Mouse (Mus musculus) ES-Bruce4 (cell line): ENCODE data around the gene Gm10645. TPM values are rescaled to one million over a fixed set of nuclear protein-coding genes. Genes with fewer than 3 reads are reported as not detected.

Experiments used
- H3K27ac ChIP-seq: 2 replicates; pipeline ENCODE4 v1.5.1; 2012; ENCODE audit warnings: low read length, inconsistent platforms; ENCODE audit not compliant: insufficient read depth
- H3K27me3 ChIP-seq: 2 replicates; pipeline ENCODE4 v1.6.1; 2012; ENCODE audit warnings: mild to moderate bottlenecking, low read length, inconsistent platforms; ENCODE audit not compliant: control insufficient read depth, poor library complexity, insufficient read depth, severe bottlenecking
- H3K36me3 ChIP-seq: 2 replicates; pipeline ENCODE4 v1.6.1; 2012; ENCODE audit warnings: inconsistent platforms, mild to moderate bottlenecking, low read length, moderate library complexity; ENCODE audit not compliant: control insufficient read depth, poor library complexity, insufficient read depth, severe bottlenecking
- H3K4me1 ChIP-seq: one replicate; pipeline ENCODE4 v1.8.1; 2011; ENCODE audit warnings: low read length; ENCODE audit not compliant: control insufficient read depth, insufficient read depth
- H3K4me3 ChIP-seq: 2 replicates; pipeline ENCODE4 v1.5.1; 2011; ENCODE audit warnings: low read depth, mild to moderate bottlenecking, low read length
- H3K9ac ChIP-seq: 2 replicates; pipeline ENCODE4 v1.6.1; 2012; ENCODE audit warnings: low read depth, mild to moderate bottlenecking, inconsistent platforms; ENCODE audit not compliant: poor library complexity, severe bottlenecking
- H3K9me3 ChIP-seq: replicated peaks from 2 replicates; pipeline ENCODE4 v1.6.1; 2012; ENCODE audit warnings: mild to moderate bottlenecking, low read length, inconsistent platforms; ENCODE audit not compliant: control insufficient read depth, poor library complexity, insufficient read depth, severe bottlenecking
- CTCF ChIP-seq: IDR thresholded peaks from one replicate; pipeline ENCODE4 v1.8.1; 2011; ENCODE audit warnings: low read depth, low read length
- EP300 ChIP-seq: IDR thresholded peaks from 2 replicates; pipeline ENCODE4 v1.6.1; 2011; ENCODE audit warnings: low read depth, low read length; ENCODE audit not compliant: insufficient read depth
- POLR2A ChIP-seq: IDR thresholded peaks from one replicate; pipeline ENCODE4 v1.8.1; 2011; ENCODE audit warnings: low read length; ENCODE audit not compliant: insufficient read depth
- polyA plus RNA-seq: library from polyadenylated mRNA; stranded (reverse); fragments of >200 nt; gene quantifications from 2 replicates; pipeline ENCODE4 v1.2.4, GENCODE M21; 2011; ENCODE audit warnings: low read depth; ENCODE audit not compliant: missing spikeins, insufficient read depth, insufficient read length

The Gm10645 gene
- not detected in 2 replicates for polyA plus RNA-seq

DNA sequence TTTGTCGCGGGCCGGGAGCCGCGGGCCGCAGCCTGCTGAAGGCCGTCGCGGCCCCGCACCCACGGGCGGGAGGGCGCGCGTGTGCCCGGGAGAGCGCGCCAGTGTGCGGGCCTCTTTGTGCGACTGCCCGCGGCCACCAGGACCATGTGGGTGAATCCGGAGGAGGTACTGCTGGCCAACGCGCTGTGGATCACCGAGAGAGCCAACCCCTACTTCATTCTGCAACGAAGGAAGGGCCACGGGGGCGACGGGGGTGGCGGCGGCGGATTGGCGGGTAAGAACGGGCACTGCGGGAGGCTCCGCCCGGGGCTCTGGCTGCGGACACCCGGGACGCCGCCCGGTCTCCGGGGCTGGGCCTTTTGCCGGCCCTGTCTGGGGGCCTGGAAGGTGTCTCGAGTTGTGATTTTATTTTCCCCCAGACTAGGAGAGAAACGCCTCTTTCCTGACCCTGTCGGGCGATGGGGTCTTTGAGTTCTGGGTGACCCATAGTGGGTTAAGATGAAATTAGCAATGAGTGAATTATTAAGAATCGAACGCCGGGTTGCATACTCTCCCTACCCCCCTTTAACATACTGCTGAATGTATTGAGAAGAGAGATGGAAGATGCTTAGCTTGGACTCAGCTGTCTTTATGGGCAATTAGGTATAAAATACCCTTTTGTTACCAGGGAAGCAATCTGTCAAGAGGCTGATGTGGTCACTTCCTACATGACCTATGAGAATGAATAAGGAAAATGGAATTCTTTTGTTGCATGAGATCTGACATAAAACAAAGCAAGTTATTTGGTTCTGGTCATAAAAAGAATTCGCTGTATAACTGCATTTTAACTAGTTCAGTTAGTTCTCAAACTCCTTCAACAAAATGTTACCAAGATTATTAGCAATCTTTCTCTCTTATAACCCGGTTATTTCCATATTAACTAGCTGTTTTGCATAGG, at the start of gene Gm10645:
Gm10645 (minus strand) TSS at position 240 of the 937 bp plus-strand sequence.
- Histone ChIP-seq H3K9ac (peak within 1 kb of the TSS; percentile 88), H3K27me3 (0 out of 2 replicates have a peak, but pooled peaks cover 2% of the 10 kb centered on the region), H3K4me1 (peaks cover 10% of the 10 kb centered on the region), H3K27ac (peak within 1 kb of the TSS; percentile 64; the same call in 1 of the 2 replicates), H3K36me3 (no peaks in the 10 kb centered on the region), H3K9me3 (no peaks in the 10 kb centered on the region), H3K4me3 (peak within 1 kb of the TSS; percentile 77)
- TF ChIP-seq EP300 (no peak), POLR2A (no peak), CTCF (no peak)

DNA sequence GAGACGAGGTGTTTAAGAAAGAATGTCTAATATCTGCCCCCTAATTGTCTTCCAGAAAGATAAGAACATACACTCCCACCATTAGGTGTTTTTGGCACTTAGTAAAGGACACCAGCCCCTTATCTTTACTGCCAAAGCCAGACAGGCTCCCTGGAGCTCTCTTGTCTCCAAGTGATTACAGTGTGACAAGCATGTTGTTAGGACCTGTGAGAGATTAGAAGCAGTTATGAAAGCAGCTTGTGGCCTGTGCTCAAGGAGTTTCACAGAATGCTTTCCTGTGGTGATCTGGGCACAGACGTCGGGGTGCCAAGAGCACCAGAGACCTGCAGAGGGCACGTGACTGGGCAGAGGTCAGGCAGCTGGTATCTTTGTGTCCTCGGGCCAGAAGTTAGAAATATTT, 49.1 kb upstream of the Gm10645 start:
- H3K27ac ChIP-seq, result no peak overlapping the region
- TF ChIP-seq POLR2A (no peak), EP300 (no peak), CTCF (no peak)

DNA sequence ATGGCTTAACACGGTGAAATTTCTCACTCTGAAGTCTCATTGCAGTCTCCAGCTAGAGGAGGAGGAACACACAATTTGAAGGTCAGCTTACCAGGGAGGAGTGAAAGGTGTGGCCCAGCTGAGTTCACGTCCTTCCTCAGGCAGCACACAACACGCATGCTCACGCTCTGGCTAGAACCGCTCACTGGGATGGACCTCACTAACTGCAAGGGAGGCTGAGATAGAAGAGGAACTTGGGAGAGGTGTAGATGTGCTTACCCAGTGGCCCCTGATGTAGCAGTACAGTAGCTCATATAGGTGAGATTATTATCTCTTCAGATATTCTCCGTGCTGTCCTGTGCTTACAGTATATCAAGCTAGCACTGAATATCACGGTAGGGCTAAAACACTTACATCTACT, 44.7 kb upstream of the Gm10645 start:
- H3K4me3 ChIP-seq, result no peak overlapping the region
- H3K9me3 ChIP-seq, result no peaks in the 10 kb centered on the region; the same call in 1 of the 2 replicates
- H3K9ac ChIP-seq, result no peak overlapping the region
- no peak overlapping the region for H3K27ac ChIP-seq
- H3K4me1 ChIP-seq, result no peaks in the 10 kb centered on the region
- no peaks in the 10 kb centered on the region for H3K27me3 ChIP-seq
- no peak for TF ChIP-seq EP300
- H3K36me3 ChIP-seq, result peaks cover 7% of the 10 kb centered on the region; the same call in 1 of the 2 replicates

More for the DNA sequence above, 49.1 kb upstream of the Gm10645 start:
- no peak overlapping the region for H3K4me3 ChIP-seq
- H3K9ac ChIP-seq, result no peak overlapping the region
- H3K36me3 ChIP-seq, result peaks cover 7% of the 10 kb centered on the region; the same call in 1 of the 2 replicates
- H3K4me1 ChIP-seq, result no peaks in the 10 kb centered on the region
- no peaks in the 10 kb centered on the region; the same call in 1 of the 2 replicates for H3K9me3 ChIP-seq
- no peaks in the 10 kb centered on the region for H3K27me3 ChIP-seq

DNA sequence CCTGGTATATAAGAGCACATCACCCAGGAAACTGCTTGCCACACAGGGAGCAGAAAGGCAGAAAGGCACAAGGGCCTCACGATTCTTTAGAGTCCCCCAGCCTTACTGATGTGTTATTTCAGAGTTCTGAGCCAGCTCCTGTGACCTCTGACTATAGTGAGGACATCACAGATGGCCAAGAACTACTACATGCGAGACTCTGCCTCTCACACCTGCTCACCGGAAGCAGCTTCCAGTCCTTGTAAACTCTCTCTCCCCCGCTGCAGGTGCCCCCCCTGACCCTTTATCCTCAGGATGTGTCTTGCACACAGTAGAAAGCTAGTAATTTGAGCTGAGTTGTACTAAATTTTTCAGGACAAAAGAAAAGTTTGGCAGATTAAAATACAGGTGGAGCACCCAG, 43.6 kb upstream of the Gm10645 start:
- Histone ChIP-seq H3K27ac (no peak overlapping the region), H3K4me3 (no peak overlapping the region), H3K27me3 (no peaks in the 10 kb centered on the region), H3K9me3 (no peaks in the 10 kb centered on the region; the same call in 1 of the 2 replicates), H3K9ac (no peak overlapping the region), H3K4me1 (no peaks in the 10 kb centered on the region), H3K36me3 (peaks cover 7% of the 10 kb centered on the region; the same call in 1 of the 2 replicates)
- TF ChIP-seq CTCF, result no peak
- TF ChIP-seq POLR2A, result no peak
- no peak for TF ChIP-seq EP300

DNA sequence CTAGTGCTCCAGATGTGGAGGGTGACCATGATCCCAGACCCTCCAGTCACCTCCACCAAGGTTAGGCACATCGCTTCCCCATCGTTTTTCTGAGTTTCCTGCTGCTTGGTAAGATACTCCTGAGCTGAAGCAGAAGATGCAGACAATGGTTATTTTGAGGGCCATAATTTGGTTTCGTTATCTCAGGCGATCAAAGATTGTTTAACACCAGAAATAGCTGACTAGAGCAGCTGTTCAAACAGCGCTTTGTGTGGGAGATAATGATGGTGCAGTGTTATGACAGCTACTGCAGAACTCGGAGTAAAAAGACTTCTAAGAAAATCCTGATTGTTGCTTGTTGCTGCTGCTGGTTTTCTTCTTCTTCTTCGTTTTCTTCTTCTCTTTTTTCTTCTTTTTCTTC, 39.9 kb upstream of the Gm10645 start:
- no peak overlapping the region for H3K27ac ChIP-seq
- H3K9ac ChIP-seq, result no peak overlapping the region
- no peak overlapping the region for H3K4me3 ChIP-seq
- H3K9me3 ChIP-seq, result no peaks in the 10 kb centered on the region; the same call in 1 of the 2 replicates
- H3K36me3 ChIP-seq, result no peaks in the 10 kb centered on the region
- TF ChIP-seq POLR2A, result no peak
- TF ChIP-seq CTCF, result no peak
- TF ChIP-seq EP300, result no peak
- no peaks in the 10 kb centered on the region for H3K27me3 ChIP-seq
- H3K4me1 ChIP-seq, result no peaks in the 10 kb centered on the region

DNA sequence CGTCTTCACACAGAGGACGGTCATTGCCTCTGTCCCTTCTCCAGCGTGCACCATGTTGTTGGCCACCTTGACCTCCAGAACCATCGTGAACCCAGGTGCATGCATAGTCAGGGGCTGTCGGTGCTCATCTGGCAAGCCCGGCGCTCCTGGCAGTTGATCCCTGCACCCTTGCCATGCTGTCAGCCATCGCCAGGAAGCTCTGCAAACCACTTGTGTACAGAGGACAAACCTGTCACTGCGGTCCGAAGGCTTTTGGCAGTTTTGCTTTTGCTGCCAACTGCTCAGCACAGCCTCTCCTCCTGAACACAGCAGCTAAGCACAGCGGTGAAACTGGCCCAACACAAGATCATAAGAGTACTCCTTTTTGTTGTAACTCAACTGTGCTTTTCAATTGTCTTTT, 37.0 kb upstream of the Gm10645 start:
- Histone ChIP-seq H3K4me1 (no peaks in the 10 kb centered on the region), H3K36me3 (no peaks in the 10 kb centered on the region), H3K27me3 (no peaks in the 10 kb centered on the region), H3K9ac (no peak overlapping the region), H3K4me3 (no peak overlapping the region), H3K27ac (no peak overlapping the region), H3K9me3 (no peaks in the 10 kb centered on the region; the same call in 1 of the 2 replicates)
- TF ChIP-seq CTCF (no peak), EP300 (no peak), POLR2A (no peak)
